13 mouse cellular contexts compared by ENCODE assay signal in the genomic region with DNA sequence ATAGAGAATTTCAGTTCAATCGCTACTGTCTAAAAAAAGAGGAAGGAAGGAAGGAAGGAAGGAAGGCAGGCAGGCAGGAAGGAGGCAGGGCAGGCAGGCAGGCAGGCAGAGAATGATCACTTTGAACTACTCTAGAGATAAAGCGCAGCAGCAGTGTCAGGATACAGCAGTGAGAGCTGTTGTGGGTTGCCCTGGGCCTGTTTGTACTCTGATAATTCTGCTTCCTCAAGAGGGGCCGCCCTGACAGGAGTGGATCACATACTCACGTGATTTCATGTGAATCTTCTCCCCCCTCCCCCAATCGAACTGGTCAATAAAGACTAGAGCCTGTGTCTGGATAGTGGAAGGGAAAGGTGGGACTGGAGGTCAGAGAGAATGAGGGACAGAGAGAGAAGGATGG. TPM values are rescaled to one million over a fixed set of nuclear protein-coding genes. Genes with fewer than 3 reads are reported as not detected.
DNase-seq lines count a peak whose midpoint lies in the region; ATAC-seq lines count a peak whose summit lies in the region.
"Had no signal": no experiment of that assay in that cellular context is flagged by ENCODE, and none has a peak within 500 bp of the region (broad histone marks: within the 10 kb centered on the region; RNA-seq: fewer than 3 reads in every experiment).

No protein-coding gene starts in this region.

- ATAC-seq in heart, embryonic 13.5 days (ENCODE audit: extremely low read depth, insufficient number of reproducible peaks, low FRiP score, low TSS enrichment), result no peak
- ATAC-seq in megakaryocyte-erythroid progenitor cell, adult 5-6 weeks (replicated peaks; ENCODE audit: low FRiP score, low TSS enrichment, poor library complexity, severe bottlenecking), result peak; percentile 87
- no peak for ATAC-seq in forebrain, embryonic 15.5 days (replicated peaks)

- peaks cover 32% of the 10 kb centered on the region for H3K4me1 ChIP-seq in heart, embryonic 13.5 days
- H3K4me1 ChIP-seq in forebrain, embryonic 15.5 days, result 0 out of 2 replicates have a peak, but pooled peaks cover 2% of the 10 kb centered on the region
- H3K4me1 ChIP-seq: neural tube, embryonic 12.5 days had no signal

- peak overlapping the region; percentile 36; the same call in 1 of the 2 replicates for H3K27ac ChIP-seq in heart, embryonic 13.5 days (replicated peaks)
- H3K27ac ChIP-seq in forebrain, embryonic 15.5 days (replicated peaks), result no peak overlapping the region
- H3K27ac ChIP-seq: embryonic facial prominence, embryonic 15.5 days; neural tube, embryonic 12.5 days had no signal

- no peak for DNase-seq in heart, adult 8-10 months (ENCODE audit: low spot score)
- DNase-seq in CD4-positive helper T cell, adult 2 months (ENCODE audit: low read depth, low spot score), result peak; percentile 66
- DNase-seq in induced T-regulatory cell, adult 2 months (ENCODE audit: low read depth), result peak; percentile 43
- no peak for DNase-seq in cerebellum, postnatal 36 days
- DNase-seq in cerebellum, postnatal 4 days (ENCODE audit: low spot score in 2 of 2), result no peak
- DNase-seq: kidney, adult 11 months; layer of hippocampus, postnatal 36 days; right cerebral cortex, postnatal 4 days had no signal

- H3K9ac ChIP-seq in heart, embryonic 13.5 days, result no peak overlapping the region
- no peak overlapping the region for H3K9ac ChIP-seq in forebrain, embryonic 15.5 days (replicated peaks)
- H3K9ac ChIP-seq: embryonic facial prominence, embryonic 15.5 days; neural tube, embryonic 12.5 days had no signal

- H3K9me3 ChIP-seq in heart, embryonic 13.5 days, result no peaks in the 10 kb centered on the region
- H3K9me3 ChIP-seq in forebrain, embryonic 15.5 days, result no peaks in the 10 kb centered on the region
- H3K9me3 ChIP-seq: embryonic facial prominence, embryonic 15.5 days; neural tube, embryonic 12.5 days had no signal

- H3K4me2 ChIP-seq in heart, embryonic 13.5 days, result no peak overlapping the region
- H3K4me2 ChIP-seq in forebrain, embryonic 15.5 days (replicated peaks), result no peak overlapping the region
- H3K4me2 ChIP-seq: embryonic facial prominence, embryonic 15.5 days; neural tube, embryonic 12.5 days had no signal

- no peaks in the 10 kb centered on the region for H3K36me3 ChIP-seq in heart, embryonic 13.5 days
- no peaks in the 10 kb centered on the region for H3K36me3 ChIP-seq in forebrain, embryonic 15.5 days
- H3K36me3 ChIP-seq: embryonic facial prominence, embryonic 15.5 days; neural tube, embryonic 12.5 days had no signal

- H3K4me3 ChIP-seq in heart, embryonic 13.5 days, result no peak overlapping the region
- no peak overlapping the region for H3K4me3 ChIP-seq in forebrain, embryonic 15.5 days
- H3K4me3 ChIP-seq: embryonic facial prominence, embryonic 15.5 days; neural tube, embryonic 12.5 days had no signal

- no peaks in the 10 kb centered on the region for H3K27me3 ChIP-seq in heart, embryonic 13.5 days (replicated peaks)
- H3K27me3 ChIP-seq in forebrain, embryonic 15.5 days, result no peaks in the 10 kb centered on the region
- H3K27me3 ChIP-seq: embryonic facial prominence, embryonic 15.5 days; neural tube, embryonic 12.5 days had no signal

- 21% methylated on average over 5 of the region's 5 CpGs for WGBS in heart, embryonic 13.5 days
- WGBS in forebrain, embryonic 15.5 days, result 70% methylated on average over 5 of the region's 5 CpGs

RNA-seq across cellular contexts. Expression of a gene that starts 34.4 kb away (rescaled TPM):
- 0.09 and 0.14 TPM in 2 replicates for polyA plus RNA-seq in heart, embryonic 13.5 days (2015; fragmentation: Nextera tagmentation; extraction: Ambion mirVana)
- total RNA-seq in heart, adult 8-10 months (2022), result under 1 TPM in 1 of 4 experiments, not detected in 3; 0.26 TPM
- total RNA-seq in megakaryocyte-erythroid progenitor cell, adult 5-6 weeks (2014; fragmentation: Nextera tagmentation), result 0.26 TPM in 1 of 2 replicates, not detected in the other
- not detected in 2 replicates for total RNA-seq in megakaryocyte-erythroid progenitor cell, adult 5-6 weeks (2017)
- polyA plus RNA-seq in forebrain, embryonic 15.5 days (2015; fragmentation: Nextera tagmentation; extraction: Ambion mirVana), result 9.5 and 14.7 TPM in 2 replicates

RNA-seq across cellular contexts. Expression of a gene that starts 43.2 kb away (rescaled TPM):
- 4.0 and 6.1 TPM in 2 replicates for polyA plus RNA-seq in heart, embryonic 13.5 days (2015; fragmentation: Nextera tagmentation; extraction: Ambion mirVana)
- total RNA-seq in heart, adult 8-10 months (2022), result 10 to 100 TPM in 2 of 4 experiments, 1 to 10 TPM in 2; 7.5 to 12.5 (median 9.4) TPM
- 8.1 and 12.1 TPM in 2 replicates for total RNA-seq in megakaryocyte-erythroid progenitor cell, adult 5-6 weeks (2014; fragmentation: Nextera tagmentation)
- 2.7 and 11.3 TPM in 2 replicates for total RNA-seq in megakaryocyte-erythroid progenitor cell, adult 5-6 weeks (2017)
- polyA plus RNA-seq in forebrain, embryonic 15.5 days (2015; fragmentation: Nextera tagmentation; extraction: Ambion mirVana), result 53.4 and 55.6 TPM in 2 replicates

Comparison
In these comparisons a context has a peak if more than half of its experiments do, and no peak if none do; other contexts are left out.
1. DNase-seq: peak in CD4-positive helper T cell, adult 2 months (single experiment) and induced T-regulatory cell, adult 2 months (single experiment); none in heart, adult 8-10 months (single experiment), cerebellum, postnatal 36 days (0 of 2) and cerebellum, postnatal 4 days (0 of 2).